Mouse (Mus musculus) granulocyte monocyte progenitor cell, adult 5-6 weeks (primary cell): ENCODE measurements around the gene Nfix. TPM values are rescaled to one million over a fixed set of nuclear protein-coding genes. Genes with fewer than 3 reads are reported as not detected.
"Not testable (repeated sequence)": the region's sequence is repeated elsewhere in the genome, so short reads cannot be mapped to it uniquely, and the experiment has no call there.

ENCODE experiments used
- ATAC-seq: replicated peaks from 2 replicates; pipeline ENCODE4 v1.8.0; 2016; ENCODE audit warnings: mild to moderate bottlenecking, moderate TSS enrichment, inconsistent platforms; ENCODE audit not compliant: poor library complexity, severe bottlenecking
- total RNA-seq, 2 experiments: library from RNA; stranded (forward) in 1 of 2; stranded (reverse) in 1 of 2; fragments of 200-712, 200-1000 nt in 1 of 2; fragments of >200 nt in 1 of 2; fragmentation: Nextera tagmentation in 1 of 2; gene quantifications; 2 replicates each; pipeline ENCODE4 v1.2.3; 2014 to 2017

Gene Nfix
- total RNA-seq, 2 experiments from 2014 or later, result 12.8 to 25.7 TPM

GRCm38 (mm10) chr8:84832759-84833742 is 32.9 kb upstream of the Nfix start:
- ATAC-seq, result no peak

- ATAC-seq, result peak; percentile 86
Measured at GRCm38 (mm10) chr8:84832034-84832717, 32.0 kb upstream of the Nfix start.

- peak; percentile 56 for ATAC-seq
Measured at GRCm38 (mm10) chr8:84831490-84831889, 31.3 kb upstream of the Nfix start, which contains the start of gene Gadd45gip1. Gene Gadd45gip1, plus strand, starts transcription at chr8:84831522.

- not testable (repeated sequence) for ATAC-seq
Measured at GRCm38 (mm10) chr8:84826518-84826917, 26.4 kb upstream of the Nfix start.

GRCm38 (mm10) chr8:84825636-84826035 is 25.5 kb upstream of the Nfix start:
- no peak for ATAC-seq

- ATAC-seq, result peak; percentile 95
Measured at GRCm38 (mm10) chr8:84823653-84824052, 23.5 kb upstream of the Nfix start.

GRCm38 (mm10) chr8:84822723-84823122 is 22.6 kb upstream of the Nfix start, which contains the start of gene Dand5:
Gene Dand5, minus strand, starts transcription at chr8:84822823.
- ATAC-seq, result no peak

GRCm38 (mm10) chr8:84816117-84816516 is 16.0 kb upstream of the Nfix start:
- ATAC-seq, result no peak

- ATAC-seq, result peak; percentile 85
Measured at GRCm38 (mm10) chr8:84815547-84815946, 15.4 kb upstream of the Nfix start.

- ATAC-seq, result 0 out of 2 replicates have a peak, but pooled peaks have one; percentile 9
Measured at GRCm38 (mm10) chr8:84814555-84815441, 14.7 kb upstream of the Nfix start.

GRCm38 (mm10) chr8:84814240-84814554 is 14.1 kb upstream of the Nfix start:
- ATAC-seq, result no peak

GRCm38 (mm10) chr8:84813830-84814229 is 13.7 kb upstream of the Nfix start:
- no peak for ATAC-seq

- ATAC-seq, result peak; percentile 62
Measured at GRCm38 (mm10) chr8:84813059-84813458, 12.9 kb upstream of the Nfix start.

- ATAC-seq, result no peak
Measured at GRCm38 (mm10) chr8:84811303-84811702, 11.2 kb upstream of the Nfix start.

- peak; percentile 74 for ATAC-seq
Measured at GRCm38 (mm10) chr8:84810896-84811295, 10.8 kb upstream of the Nfix start.

- no peak for ATAC-seq
Measured at GRCm38 (mm10) chr8:84809941-84810280, 9.8 kb upstream of the Nfix start.

GRCm38 (mm10) chr8:84809109-84809940 is 9.2 kb upstream of the Nfix start:
- ATAC-seq, result no peak

- ATAC-seq, result no peak
Measured at GRCm38 (mm10) chr8:84806031-84806430, 5.9 kb upstream of the Nfix start.

GRCm38 (mm10) chr8:84799136-84799931 is 810 bp downstream of the Nfix start:
- peak; percentile 61 for ATAC-seq
